Mouse (Mus musculus) kidney, postnatal 25 days (tissue): ENCODE measurements around the gene Aldh5a1.

Experiments
- DNase-seq, 2 experiments: peaks; one replicate each; pipeline ENCODE4 v3.0.0; 2021; ENCODE audit warnings: mixed read lengths in 2 of 2

The Aldh5a1 gene

GRCm38 (mm10) chr13:24930591-24930990 lies 6.9 kb downstream of the Aldh5a1 start:
- DNase-seq = no peak

- DNase-seq = peak in 1 of 2 experiments; percentile 37
Observed at GRCm38 (mm10) chr13:24923991-24924390, 13.5 kb downstream of the Aldh5a1 start.

DNA sequence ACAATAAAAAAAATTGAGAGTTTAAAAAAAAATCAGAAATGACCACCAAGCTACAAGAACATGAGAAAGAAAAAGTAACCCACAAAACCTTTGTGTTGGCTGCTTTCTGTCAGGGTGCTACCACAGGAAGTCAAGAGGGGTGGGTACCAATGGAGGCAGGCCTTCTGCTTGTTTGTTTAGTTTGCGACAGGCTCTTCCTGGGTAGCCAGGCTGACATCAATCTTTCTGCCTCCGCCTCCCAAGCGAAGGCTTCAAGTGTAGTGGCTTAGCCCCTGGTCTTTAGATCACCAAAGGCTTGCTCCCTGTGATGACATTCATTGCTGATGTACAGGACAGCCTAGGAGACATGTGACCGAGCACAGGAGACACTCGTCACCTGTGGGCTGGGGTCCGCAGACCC lies 16.2 kb downstream of the Aldh5a1 start:
- peak in 1 of 2 experiments; percentile 31 for DNase-seq

- peak; percentile 64 to 66 for DNase-seq
Observed at GRCm38 (mm10) chr13:24920333-24920977, 17.0 kb downstream of the Aldh5a1 start.

- DNase-seq = no peak
Observed at GRCm38 (mm10) chr13:24915831-24916230, 21.6 kb downstream of the Aldh5a1 start.

DNA sequence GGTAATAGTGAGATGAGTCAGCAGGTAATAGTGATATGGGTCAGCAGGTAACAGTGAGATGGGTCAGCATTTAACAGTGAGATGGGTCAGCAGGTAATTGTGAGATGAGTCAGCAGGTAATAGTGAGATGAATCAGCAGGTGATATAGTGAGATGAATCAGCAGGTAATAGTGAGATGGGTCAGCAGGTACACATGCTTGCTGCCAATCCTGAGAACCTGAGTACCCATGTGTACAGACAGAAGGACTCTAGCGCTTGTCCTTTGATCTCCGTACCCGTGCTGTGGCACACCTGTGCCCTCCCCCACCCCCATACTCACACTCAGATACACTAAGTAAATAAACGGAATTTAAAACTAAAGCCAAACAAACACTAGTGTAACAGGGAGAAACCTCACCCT lies 22.5 kb downstream of the Aldh5a1 start:
- no peak for DNase-seq

- peak; percentile 39 to 65 for DNase-seq
Observed at GRCm38 (mm10) chr13:24913576-24913975, 23.9 kb downstream of the Aldh5a1 start.

DNA sequence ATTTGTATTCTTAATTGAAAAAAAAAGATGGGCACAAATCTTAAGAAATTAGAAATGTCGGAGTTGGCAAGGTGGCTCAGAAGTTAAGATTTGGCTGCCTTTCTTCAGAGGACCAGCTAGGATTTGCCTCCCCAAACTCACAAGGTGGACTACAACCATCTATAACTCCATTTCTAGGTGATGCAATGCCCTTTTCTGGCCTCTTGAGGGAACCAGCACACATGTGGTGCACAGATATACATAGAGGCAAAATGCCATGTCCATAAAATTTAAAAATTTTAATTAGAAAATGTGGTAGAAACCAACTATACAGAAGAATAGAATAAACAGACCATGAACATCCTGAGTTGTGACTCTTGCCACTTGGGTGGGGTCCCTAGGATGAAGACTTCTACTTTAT lies 28.3 kb downstream of the Aldh5a1 start:
- no peak for DNase-seq

- DNase-seq = peak; percentile 77 to 90
Observed at GRCm38 (mm10) chr13:24906831-24907570, 30.5 kb downstream of the Aldh5a1 start.

- no peak for DNase-seq
Observed at GRCm38 (mm10) chr13:24905422-24905821, 32.0 kb downstream of the Aldh5a1 start.

DNA sequence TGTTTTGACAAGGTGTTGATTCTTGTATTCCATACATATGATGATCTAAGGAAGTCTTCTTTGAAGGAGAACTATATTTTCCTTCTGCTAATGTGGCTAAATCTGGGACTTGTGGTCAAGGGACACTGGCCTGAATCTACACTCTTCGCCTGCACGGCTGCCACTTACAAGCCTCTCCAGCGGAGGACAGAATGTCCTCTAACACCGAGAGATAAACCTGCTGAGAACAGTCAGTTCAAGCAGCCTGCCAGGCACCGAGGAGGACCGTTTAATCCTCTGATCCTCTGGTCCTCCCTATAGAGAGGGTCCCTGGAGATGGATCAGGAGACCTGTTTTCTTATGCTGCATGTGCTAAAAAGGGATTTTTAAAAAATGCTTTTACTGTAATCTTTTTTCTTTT lies 34.0 kb downstream of the Aldh5a1 start:
- DNase-seq = peak in 1 of 2 experiments; percentile 17

DNA sequence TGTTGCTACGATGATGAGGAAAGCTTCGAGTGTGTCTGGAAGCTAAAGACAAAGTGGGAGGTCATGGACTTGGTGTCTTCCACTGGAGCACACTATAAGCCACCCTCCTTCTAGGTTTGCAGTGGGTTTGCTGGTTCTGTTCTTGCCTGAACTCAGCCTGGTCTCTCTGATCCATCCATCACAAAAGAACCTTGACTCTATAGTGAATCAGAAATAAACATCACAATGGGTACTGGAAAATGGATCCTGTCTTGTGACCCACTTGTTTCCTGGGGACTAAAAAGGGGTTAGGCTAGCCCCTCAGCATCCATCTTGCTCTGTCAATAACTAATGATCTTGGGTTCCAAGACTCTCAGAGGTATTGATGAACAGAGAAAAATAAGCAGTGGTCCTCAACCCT lies 35.5 kb downstream of the Aldh5a1 start:
- peak in 1 of 2 experiments; percentile 5 for DNase-seq

DNA sequence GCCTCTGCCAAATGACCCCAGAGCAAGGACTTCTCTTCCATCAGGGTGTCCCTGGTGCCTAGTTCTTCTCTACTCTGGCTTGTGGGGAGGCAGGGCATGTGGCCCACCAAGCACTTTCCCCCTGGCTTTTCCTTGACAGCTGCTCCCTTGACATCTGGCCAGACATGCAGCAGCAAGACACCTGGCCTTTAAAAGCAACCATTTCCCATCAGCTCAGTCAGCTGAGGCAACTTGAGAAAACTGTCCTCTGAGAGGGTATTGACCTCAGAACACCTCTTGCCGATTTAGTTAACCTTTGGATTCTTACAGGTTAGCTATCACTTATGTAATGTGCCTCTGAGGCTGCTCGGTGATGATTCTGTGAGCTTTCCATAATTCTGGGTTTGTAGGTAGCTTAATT lies 43.6 kb downstream of the Aldh5a1 start:
- peak; percentile 44 to 75 for DNase-seq

DNA sequence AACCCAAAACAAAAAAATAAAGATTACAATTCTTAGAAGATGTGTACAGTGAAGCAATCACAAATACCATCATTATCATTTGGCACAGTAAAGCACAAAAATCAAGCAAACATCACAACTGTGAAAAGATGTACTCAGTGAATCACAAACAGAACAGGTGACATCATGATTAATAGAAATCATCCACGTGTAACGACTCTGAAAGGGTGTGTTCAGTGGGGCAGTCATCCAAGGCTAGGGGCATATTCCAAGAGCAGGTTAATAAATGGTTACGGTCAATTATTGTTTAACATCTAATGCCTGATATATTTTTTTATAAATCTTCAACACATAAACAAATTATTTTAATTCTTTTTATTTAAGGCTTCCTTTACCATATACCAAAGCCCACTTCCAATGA lies 44.9 kb downstream of the Aldh5a1 start:
- DNase-seq = peak; percentile 63 to 74

DNA sequence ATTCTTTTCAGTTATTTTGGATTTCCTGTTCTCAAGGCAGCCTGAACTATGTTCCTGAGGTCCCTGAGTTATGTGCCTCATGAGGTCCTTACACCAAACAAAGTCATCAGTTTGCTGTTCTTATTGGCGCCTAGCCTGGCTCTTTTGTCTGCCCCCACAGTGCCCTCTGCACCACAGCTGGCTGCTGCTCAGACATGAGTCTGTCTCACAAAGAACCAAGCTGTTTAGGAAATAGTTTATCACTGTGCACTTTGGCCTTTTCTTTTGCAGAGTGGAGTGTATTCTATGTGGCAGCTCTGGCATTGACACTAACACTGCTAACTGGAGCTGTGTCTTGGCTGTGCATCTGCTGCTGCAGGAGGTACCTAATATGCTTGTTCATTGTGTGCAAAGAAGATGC lies 47.9 kb downstream of the Aldh5a1 start:
- peak; percentile 67 to 86 for DNase-seq

GRCm38 (mm10) chr13:24882411-24882810 lies 55.0 kb downstream of the Aldh5a1 start:
- DNase-seq = peak; percentile 57 to 70

- DNase-seq = peak; percentile 79 to 91
Observed at GRCm38 (mm10) chr13:24880704-24881103, 56.8 kb downstream of the Aldh5a1 start.

DNA sequence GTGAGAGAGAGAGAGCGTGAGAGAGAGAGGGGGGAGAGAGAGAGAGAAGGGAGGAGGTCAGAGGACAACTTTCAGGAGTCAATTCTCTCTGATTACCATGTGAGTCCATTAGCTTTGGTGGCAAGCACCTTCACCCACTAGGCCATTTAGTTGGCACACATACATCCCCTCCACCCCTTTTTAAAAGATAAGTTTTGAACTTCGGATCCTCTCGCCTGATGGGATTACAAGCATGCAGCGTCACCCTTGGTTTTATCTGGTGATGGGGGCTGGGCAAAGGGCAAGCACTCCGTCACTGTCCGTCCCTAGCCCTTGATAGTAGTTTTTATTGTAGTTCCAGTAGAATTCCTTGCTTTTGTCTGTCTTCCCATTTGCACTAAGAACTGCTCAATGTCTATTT lies 57.3 kb downstream of the Aldh5a1 start:
- peak in 1 of 2 experiments; percentile 6 for DNase-seq

- DNase-seq = peak; percentile 85 to 92
Observed at GRCm38 (mm10) chr13:24879359-24880040, 58.0 kb downstream of the Aldh5a1 start.

- DNase-seq = no peak
Observed at GRCm38 (mm10) chr13:24868233-24868632, 69.2 kb downstream of the Aldh5a1 start.

- DNase-seq = no peak
Observed at GRCm38 (mm10) chr13:24867789-24868188, 69.7 kb downstream of the Aldh5a1 start.

- no peak for DNase-seq
Observed at GRCm38 (mm10) chr13:24866430-24867402, 70.7 kb downstream of the Aldh5a1 start.
